Mouse (Mus musculus): ENCODE results near the gene Myo18b. TPM values are rescaled to one million over a fixed set of nuclear protein-coding genes. Genes with fewer than 3 reads are reported as not detected.

The Myo18b gene
- 0.13 and 1.4 TPM in 2 replicates for polyA plus RNA-seq (2012; rRNA removed; ENCODE audit: low replicate concordance)

GRCm38 (mm10) chr5:112895674-112896654 lies at the start of gene Myo18b:
Gene Myo18b (minus strand): TSS chr5:112896362.

Other genes with a start within 250 kb of the Myo18b start
- 8.7 and 18.0 TPM in 2 replicates for gene Grk3, start 119.4 kb upstream of the Myo18b start, polyA plus RNA-seq (2012; rRNA removed; ENCODE audit: low replicate concordance)
- gene Crybb2, start 173.8 kb upstream of the Myo18b start, polyA plus RNA-seq (2012; rRNA removed; ENCODE audit: low replicate concordance) = not detected in 2 replicates
- 3.4 and 4.3 TPM in 2 replicates for gene Crybb3, start 185.2 kb upstream of the Myo18b start, polyA plus RNA-seq (2012; rRNA removed; ENCODE audit: low replicate concordance)

All from subcutaneous adipose tissue, adult 2 months (tissue).